Mouse (Mus musculus) E14TG2a.4 (cell line): ENCODE data around the gene Tmem205.

Experiments
- CTCF ChIP-seq: conservative IDR thresholded peaks from 2 replicates; pipeline ENCODE4 v1.5.1; 2014; ENCODE audit warnings: low read length
- NANOG ChIP-seq: IDR thresholded peaks from 2 replicates; pipeline ENCODE4 v1.6.1; 2014; ENCODE audit warnings: borderline replicate concordance, low read length, mixed read lengths

- no peak for TF ChIP-seq CTCF
- no peak for TF ChIP-seq NANOG
Observed at GRCm38 (mm10) chr9:21961366-21961980, 34.1 kb upstream of the Tmem205 start.
